8 mouse cellular contexts compared by ENCODE assay signal in genomic region chr10:118870201-118870980, GRCm38 (mm10). TPM values are rescaled to one million over a fixed set of nuclear protein-coding genes. Genes with fewer than 3 reads are reported as not detected.
A peak's percentile ranks its signal among the peaks of the same experiment; 100 is the strongest.
DNase-seq lines count a peak whose midpoint lies in the region; ATAC-seq and TF ChIP-seq lines count a peak whose summit lies in the region.

Gene Dyrk2 (minus strand): TSS chr10:118870209.

- DNase-seq in NIH3T3 (ENCODE audit: low read depth): peak; percentile 43
- DNase-seq in embryo, embryonic 10.5 days (ENCODE audit: low spot score): peak; percentile 66
- peak; percentile 38 to 48 for DNase-seq in heart, adult 2 months
- DNase-seq in kidney, adult 8-10 months: peak; percentile 31 to 40
- DNase-seq in liver, embryonic 14.5 days (ENCODE audit: low read depth in 3 of 3, low spot score in 3 of 3): no peak
- peak; percentile 49 for DNase-seq in neural tube, embryonic 10.5 days (ENCODE audit: extremely low spot score, low spot score)
- no peak for DNase-seq in spleen, postnatal 36 days (ENCODE audit: low spot score in 2 of 2)

- TF ChIP-seq POLR2A in heart, adult 2 months (IDR thresholded peaks at IDR 0.05; ENCODE audit: insufficient read depth, low read depth, low read length): no peak

- H3K4me2 ChIP-seq in liver, embryonic 14.5 days (ENCODE audit: low read depth): peak within 1 kb of the TSS; percentile 81

- H3K79me3 ChIP-seq in C2C12 (ENCODE audit: low read depth): peaks cover 26% of the 10 kb centered on the region

- intact Hi-C loops in heart, adult 2 months (cut with DNase I): no loop called here

- H3K79me2 ChIP-seq in C2C12 (ENCODE audit: control insufficient read depth, insufficient read depth): peaks cover 32% of the 10 kb centered on the region
- H3K79me2 ChIP-seq in heart, adult 2 months (replicated peaks; ENCODE audit: control insufficient read depth, insufficient read depth, low read length): peaks cover 4% of the 10 kb centered on the region; the same call in 1 of the 2 replicates

- H3K4me1 ChIP-seq in heart, adult 2 months (ENCODE audit: control insufficient read depth, insufficient read depth, low read length): peaks cover 2% of the 10 kb centered on the region
- peaks cover 0 to 8% of the 10 kb centered on the region in 2 experiments; a peak in 1 of 4 replicates for H3K4me1 ChIP-seq in liver, embryonic 14.5 days (replicated peaks; ENCODE audit: control insufficient read depth in 2 of 2, insufficient read depth in 2 of 2, low read length in 1 of 2)

- peaks cover 8% of the 10 kb centered on the region for H3K36me3 ChIP-seq in C2C12 (ENCODE audit: control insufficient read depth, insufficient read depth)
- no peaks in the 10 kb centered on the region for H3K36me3 ChIP-seq in heart, adult 2 months (ENCODE audit: control insufficient read depth, insufficient read depth, low read length)
- H3K36me3 ChIP-seq in liver, embryonic 14.5 days (replicated peaks; ENCODE audit: control insufficient read depth, insufficient read depth, low read depth): no peaks in the 10 kb centered on the region

- H3K9me3 ChIP-seq in liver, embryonic 14.5 days (ENCODE audit: control insufficient read depth, low read length): no peaks in the 10 kb centered on the region

- WGBS in heart, adult 2 months: 27% methylated on average over 16 of the region's 16 CpGs
- 18% methylated on average over 16 of the region's 16 CpGs for WGBS in liver, embryonic 14.5 days (ENCODE audit: insufficient replicate concordance)

- peak within 1 kb of the TSS; percentile 86 for H3ac ChIP-seq in C2C12 (ENCODE audit: control insufficient read depth, insufficient read length, low read depth)

- TF ChIP-seq EP300 in heart, adult 2 months (IDR thresholded peaks at IDR 0.05; ENCODE audit: insufficient read depth, low read depth, low read length): no peak
- TF ChIP-seq EP300 in liver, embryonic 14.5 days (IDR thresholded peaks at IDR 0.05; ENCODE audit: low read depth): no peak

- H3K27ac ChIP-seq in heart, adult 2 months: peak within 1 kb of the TSS; percentile 96
- H3K27ac ChIP-seq in liver, embryonic 14.5 days: no peak within 1 kb of the TSS

- H3K9ac ChIP-seq in heart, adult 2 months (ENCODE audit: low read depth, low read length): peak within 1 kb of the TSS; percentile 91
- H3K9ac ChIP-seq in liver, embryonic 14.5 days (replicated peaks): peak within 1 kb of the TSS; percentile 43

- H3K4me3 ChIP-seq in C2C12 (ENCODE audit: insufficient read depth, poor library complexity, severe bottlenecking): peak within 1 kb of the TSS; percentile 72
- peak within 1 kb of the TSS; percentile 94 for H3K4me3 ChIP-seq in heart, adult 2 months
- peak within 1 kb of the TSS; percentile 47 to 76 for H3K4me3 ChIP-seq in liver, embryonic 14.5 days (ENCODE audit: insufficient read depth in 1 of 2, low read depth in 2 of 2, low read length in 2 of 2)

- no peak for ATAC-seq in liver, embryonic 14.5 days (ENCODE audit: insufficient read depth)

- no peaks in the 10 kb centered on the region for H3K27me3 ChIP-seq in C2C12 (ENCODE audit: control insufficient read depth, insufficient read depth, insufficient read length)
- H3K27me3 ChIP-seq in heart, adult 2 months (ENCODE audit: control insufficient read depth, insufficient read depth, low read length): no peaks in the 10 kb centered on the region
- peaks cover 3% of the 10 kb centered on the region; the same call in 1 of the 2 replicates for H3K27me3 ChIP-seq in liver, embryonic 14.5 days (ENCODE audit: control insufficient read depth, insufficient read depth, low read length)

- TF ChIP-seq CTCF in C2C12 (IDR thresholded peaks at IDR 0.05; ENCODE audit: control insufficient read depth, insufficient read depth, insufficient read length): no peak
- TF ChIP-seq CTCF in heart, adult 2 months (IDR thresholded peaks at IDR 0.05): no peak
- TF ChIP-seq CTCF in liver, embryonic 14.5 days (IDR thresholded peaks at IDR 0.05; ENCODE audit: low read depth): no peak

TF ChIP-seq in C2C12, 6 proteins besides CTCF, POLR2A, EP300 and RAD21:
- TF ChIP-seq MYOD1 (IDR thresholded peaks at IDR 0.05; ENCODE audit: control insufficient read depth, insufficient read length, low read depth): no peak
- no peak for TF ChIP-seq MYOG (IDR thresholded peaks at IDR 0.05; ENCODE audit: control insufficient read depth, extremely low read depth, insufficient read length)
- no peak for TF ChIP-seq USF1 (IDR thresholded peaks at IDR 0.05; ENCODE audit: low read depth)
- no peak for TF ChIP-seq CEBPB (IDR thresholded peaks at IDR 0.05; ENCODE audit: low read depth)
- TF ChIP-seq MAX (IDR thresholded peaks at IDR 0.05): no peak
- TF ChIP-seq FOSL1 (IDR thresholded peaks at IDR 0.05; ENCODE audit: insufficient read depth, low read length, poor library complexity, severe bottlenecking): no peak
TF ChIP-seq in C2C12: peak in this region for 0.

RNA-seq across cellular contexts. Expression of gene Dyrk2, which starts in this region (rescaled TPM):
- polyA plus RNA-seq in C2C12 (2012; fragmentation: generic; extraction: Trizol): 11.2 TPM
- 10 to 100 TPM; 32.4 to 42.1 TPM for total RNA-seq in heart, adult 2 months (2021)
- 12.1 and 23.2 TPM in 2 replicates for polyA plus RNA-seq in heart, adult 2 months (2012; rRNA removed)
- polyA plus RNA-seq in liver, embryonic 14.5 days (2012; rRNA removed): 2.5 and 3.0 TPM in 2 replicates
- 1.8 and 2.7 TPM in 2 replicates for polyA plus RNA-seq in liver, embryonic 14.5 days (2014; fragmentation: Nextera tagmentation; extraction: Ambion mirVana)

Comparison
In these comparisons a context has a peak if more than half of its experiments do, and no peak if none do; other contexts are left out.
1. DNase-seq: peak in NIH3T3 (single experiment), embryo, embryonic 10.5 days (single experiment), heart, adult 2 months (2 of 2), kidney, adult 8-10 months (2 of 2) and neural tube, embryonic 10.5 days (single experiment); none in liver, embryonic 14.5 days (0 of 3) and spleen, postnatal 36 days (0 of 2).
2. Peak in every context shown above with its lines, with median percentiles within 50 percentile points of each other: H3K4me3 ChIP-seq.